Mouse (Mus musculus) urinary bladder, postnatal 25 days (tissue): ENCODE results near the gene Rrp7a.

Source experiments
- DNase-seq: peaks from one replicate; pipeline ENCODE4 v3.0.0; 2022; ENCODE audit warnings: low spot score

Gene Rrp7a

GRCm38 (mm10) chr15:83065543-83065942, 57.1 kb downstream of the Rrp7a start:
- DNase-seq: no peak
